15 mouse cellular contexts compared by ENCODE assay signal in the genomic region with DNA sequence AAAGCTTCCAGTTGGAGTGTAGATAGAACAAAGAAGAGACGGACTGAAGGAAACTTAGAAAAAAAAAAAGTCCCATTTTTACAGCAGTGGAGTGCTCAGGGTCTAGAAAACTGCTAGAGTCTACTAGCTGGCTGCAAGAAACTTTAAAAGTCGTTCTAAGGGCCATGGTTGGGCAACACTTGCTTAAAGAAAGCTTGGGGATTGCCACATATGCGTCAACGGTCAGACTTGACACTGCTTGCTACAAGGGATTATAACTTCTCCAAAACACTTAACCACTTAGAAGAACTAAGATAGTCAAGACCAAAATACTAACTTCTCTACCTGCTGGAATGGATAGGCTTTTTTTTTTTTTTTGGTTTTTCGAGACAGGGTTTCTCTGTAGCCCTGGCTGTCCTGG. TPM values are rescaled to one million over a fixed set of nuclear protein-coding genes. Genes with fewer than 3 reads are reported as not detected.
DNase-seq lines count a peak whose midpoint lies in the region; ATAC-seq and TF ChIP-seq lines count a peak whose summit lies in the region.
"Had no signal": no experiment of that assay in that cellular context is flagged by ENCODE, and none has a peak within 500 bp of the region (broad histone marks: within the 10 kb centered on the region; RNA-seq: fewer than 3 reads in every experiment).

No protein-coding gene starts in this region.

- no peaks in the 10 kb centered on the region for H3K9me3 ChIP-seq in embryonic facial prominence, embryonic 15.5 days (replicated peaks)
- no peaks in the 10 kb centered on the region for H3K9me3 ChIP-seq in liver, embryonic 15.5 days (replicated peaks)
- H3K9me3 ChIP-seq: hindbrain, embryonic 12.5 days; stomach, embryonic 15.5 days had no signal

- H3K9ac ChIP-seq in liver, adult 2 months (ENCODE audit: low read depth, low read length) = no peak overlapping the region
- no peak overlapping the region for H3K9ac ChIP-seq in embryonic facial prominence, embryonic 15.5 days
- H3K9ac ChIP-seq in liver, embryonic 15.5 days = no peak overlapping the region
- H3K9ac ChIP-seq: hindbrain, embryonic 12.5 days; stomach, embryonic 15.5 days had no signal

- TF ChIP-seq CTCF in liver, adult 2 months (IDR thresholded peaks at IDR 0.05; ENCODE audit: low read depth, low read length) = no peak

- no peaks in the 10 kb centered on the region for H3K36me3 ChIP-seq in liver, adult 2 months (ENCODE audit: control insufficient read depth, insufficient read depth, low read length)
- H3K36me3 ChIP-seq in embryonic facial prominence, embryonic 15.5 days = no peaks in the 10 kb centered on the region
- H3K36me3 ChIP-seq in liver, embryonic 15.5 days (replicated peaks) = no peaks in the 10 kb centered on the region; the same call in 1 of the 2 replicates
- H3K36me3 ChIP-seq: hindbrain, embryonic 12.5 days; stomach, embryonic 15.5 days had no signal

- no peak overlapping the region for H3K27ac ChIP-seq in liver, adult 2 months (replicated peaks; ENCODE audit: insufficient read depth, low read depth, low read length)
- H3K27ac ChIP-seq in embryonic facial prominence, embryonic 15.5 days (replicated peaks) = 0 out of 2 replicates have a peak overlapping the region, but pooled peaks have one; percentile 17
- H3K27ac ChIP-seq in liver, embryonic 15.5 days (replicated peaks) = peak overlapping the region; percentile 94
- H3K27ac ChIP-seq: hindbrain, embryonic 12.5 days; stomach, embryonic 15.5 days had no signal

- no peak for ATAC-seq in embryonic facial prominence, embryonic 15.5 days (ENCODE audit: insufficient number of reproducible peaks, low FRiP score, low TSS enrichment, low read depth)
- ATAC-seq in liver, embryonic 15.5 days (ENCODE audit: insufficient read depth) = no peak
- peak; percentile 15; the same call in 1 of the 2 replicates for ATAC-seq in neutrophil, adult 5-6 weeks (ENCODE audit: extremely low read depth, insufficient number of reproducible peaks, low FRiP score, poor library complexity, severe bottlenecking)

- DNase-seq in liver, adult 2 months (ENCODE audit: extremely low read depth, low read depth, low spot score) = peak; percentile 31
- DNase-seq in liver = no peak
- DNase-seq in kidney, postnatal 10 days = no peak
- DNase-seq in kidney, postnatal 4 days = no peak
- DNase-seq: adrenal gland, postnatal 25 days; cerebellum, adult 11 months; kidney, adult 18-20 months had no signal

- H3K79me2 ChIP-seq in liver, adult 2 months (ENCODE audit: control insufficient read depth, insufficient read depth, low read length) = peaks cover 20% of the 10 kb centered on the region; the same call in 1 of the 2 replicates

- TF ChIP-seq POLR2A in liver, adult 2 months (IDR thresholded peaks at IDR 0.05; ENCODE audit: extremely low read depth, insufficient read depth, low read length) = no peak

- 82% methylated on average over 5 of the region's 5 CpGs for WGBS in liver, adult 2 months
- WGBS in embryonic facial prominence, embryonic 15.5 days = 71% methylated on average over 5 of the region's 5 CpGs
- WGBS in liver, embryonic 15.5 days (ENCODE audit: insufficient replicate concordance) = 52% methylated on average over 5 of the region's 5 CpGs

- no peak overlapping the region for H3K4me3 ChIP-seq in liver, adult 2 months (ENCODE audit: insufficient read depth, low read depth, low read length)
- no peak overlapping the region for H3K4me3 ChIP-seq in embryonic facial prominence, embryonic 15.5 days (replicated peaks)
- no peak overlapping the region for H3K4me3 ChIP-seq in liver, embryonic 15.5 days (replicated peaks)
- H3K4me3 ChIP-seq: hindbrain, embryonic 12.5 days; stomach, embryonic 15.5 days had no signal

- no peak overlapping the region for H3K4me2 ChIP-seq in embryonic facial prominence, embryonic 15.5 days (replicated peaks)
- H3K4me2 ChIP-seq in liver, embryonic 15.5 days = peak overlapping the region; percentile 79; the same call in 1 of the 2 replicates
- H3K4me2 ChIP-seq: hindbrain, embryonic 12.5 days; stomach, embryonic 15.5 days had no signal

- no peaks in the 10 kb centered on the region for H3K27me3 ChIP-seq in liver, adult 2 months (ENCODE audit: control insufficient read depth, insufficient read depth, low read length)
- no peaks in the 10 kb centered on the region for H3K27me3 ChIP-seq in embryonic facial prominence, embryonic 15.5 days
- H3K27me3 ChIP-seq in liver, embryonic 15.5 days = no peaks in the 10 kb centered on the region
- H3K27me3 ChIP-seq: hindbrain, embryonic 12.5 days; stomach, embryonic 15.5 days had no signal

- peaks cover 19% of the 10 kb centered on the region for H3K4me1 ChIP-seq in liver, adult 2 months (ENCODE audit: control insufficient read depth, insufficient read depth, low read length)
- H3K4me1 ChIP-seq in embryonic facial prominence, embryonic 15.5 days = peaks cover 70% of the 10 kb centered on the region
- peaks cover 73% of the 10 kb centered on the region for H3K4me1 ChIP-seq in liver, embryonic 15.5 days (replicated peaks)

RNA-seq across cellular contexts. Expression of gene Sp2, which starts 7.9 kb away (rescaled TPM):
- total RNA-seq in liver, adult 2 months (2014; rRNA removed) = 0.28 and 0.54 TPM in 2 replicates
- polyA plus RNA-seq in liver, adult 2 months (2012; rRNA removed) = 3.4 and 3.8 TPM in 2 replicates
- 16.8 and 17.9 TPM in 2 replicates for polyA plus RNA-seq in embryonic facial prominence, embryonic 15.5 days (2015; fragmentation: Nextera tagmentation; extraction: Ambion mirVana)
- 17.6 and 18.0 TPM in 2 replicates for polyA plus RNA-seq in liver, embryonic 15.5 days (2015; fragmentation: Nextera tagmentation; extraction: Ambion mirVana)
- total RNA-seq in neutrophil, adult 5-6 weeks (2017) = 9.3 and 9.8 TPM in 2 replicates

RNA-seq across cellular contexts. Expression of gene Pnpo, which starts 31.0 kb away (rescaled TPM):
- 113 and 126 TPM in 2 replicates for total RNA-seq in liver, adult 2 months (2014; rRNA removed)
- polyA plus RNA-seq in liver, adult 2 months (2012; rRNA removed) = 170 and 175 TPM in 2 replicates
- 28.2 and 30.5 TPM in 2 replicates for polyA plus RNA-seq in embryonic facial prominence, embryonic 15.5 days (2015; fragmentation: Nextera tagmentation; extraction: Ambion mirVana)
- 719 and 785 TPM in 2 replicates for polyA plus RNA-seq in liver, embryonic 15.5 days (2015; fragmentation: Nextera tagmentation; extraction: Ambion mirVana)
- total RNA-seq in neutrophil, adult 5-6 weeks (2017) = 15.6 and 17.3 TPM in 2 replicates

RNA-seq across cellular contexts. Expression of gene Sp6, which starts 38.4 kb away (rescaled TPM):
- under 0.01 and 0.09 TPM in 2 replicates for total RNA-seq in liver, adult 2 months (2014; rRNA removed)
- 0.04 and 0.05 TPM in 2 replicates for polyA plus RNA-seq in liver, adult 2 months (2012; rRNA removed)
- 18.5 and 26.7 TPM in 2 replicates for polyA plus RNA-seq in embryonic facial prominence, embryonic 15.5 days (2015; fragmentation: Nextera tagmentation; extraction: Ambion mirVana)
- polyA plus RNA-seq in liver, embryonic 15.5 days (2015; fragmentation: Nextera tagmentation; extraction: Ambion mirVana) = 0.03 and 0.05 TPM in 2 replicates
- total RNA-seq in neutrophil, adult 5-6 weeks (2017) = 0.25 TPM in 1 of 2 replicates, not detected in the other

RNA-seq across cellular contexts. Expression of gene Prr15l, which starts 46.9 kb away (rescaled TPM):
- 0.34 and 0.46 TPM in 2 replicates for total RNA-seq in liver, adult 2 months (2014; rRNA removed)
- polyA plus RNA-seq in liver, adult 2 months (2012; rRNA removed) = 0.60 and 0.64 TPM in 2 replicates
- polyA plus RNA-seq in embryonic facial prominence, embryonic 15.5 days (2015; fragmentation: Nextera tagmentation; extraction: Ambion mirVana) = 5.6 and 6.1 TPM in 2 replicates
- 5.9 and 6.1 TPM in 2 replicates for polyA plus RNA-seq in liver, embryonic 15.5 days (2015; fragmentation: Nextera tagmentation; extraction: Ambion mirVana)
- total RNA-seq in neutrophil, adult 5-6 weeks (2017) = 0.23 and 0.61 TPM in 2 replicates
- total RNA-seq: layer of hippocampus, adult 8-10 months; left cerebral cortex, postnatal 14 days had no signal
- polyA plus RNA-seq: cortical plate, adult 2 months had no signal

RNA-seq across cellular contexts. Expression of gene Scrn2, which starts 54.9 kb away (rescaled TPM):
- 39.5 and 41.9 TPM in 2 replicates for total RNA-seq in liver, adult 2 months (2014; rRNA removed)
- polyA plus RNA-seq in liver, adult 2 months (2012; rRNA removed) = 56.6 and 58.3 TPM in 2 replicates
- 22.5 and 23.9 TPM in 2 replicates for polyA plus RNA-seq in embryonic facial prominence, embryonic 15.5 days (2015; fragmentation: Nextera tagmentation; extraction: Ambion mirVana)
- polyA plus RNA-seq in liver, embryonic 15.5 days (2015; fragmentation: Nextera tagmentation; extraction: Ambion mirVana) = 11.8 and 13.2 TPM in 2 replicates
- 3.6 and 10.8 TPM in 2 replicates for total RNA-seq in neutrophil, adult 5-6 weeks (2017)

Comparison
In these comparisons a context has a peak if more than half of its experiments do, and no peak if none do; other contexts are left out.
1. RNA of gene Sp6, which starts 38.4 kb away (polyA plus RNA-seq): 18.5 to 26.7 TPM in embryonic facial prominence, embryonic 15.5 days; 0.04 to 0.05 TPM in liver, adult 2 months and 0.03 to 0.05 TPM in liver, embryonic 15.5 days; every median in the first group is over 10 times any median in the second.